Mouse (Mus musculus): ENCODE results near the gene Nek4. TPM values are rescaled to one million over a fixed set of nuclear protein-coding genes. Genes with fewer than 3 reads are reported as not detected.

Nek4 gene
- 1 to 10 TPM; 5.6 to 6.4 TPM for total RNA-seq (2021)
- long read RNA-seq, experiment 1, full-length matches to known transcripts: 3 of 6 reads
- long read RNA-seq, experiment 1, partial matches to known transcripts: 1 of 6 reads
- long read RNA-seq, experiment 1, other reads (novel, unspliced or antisense): 2 of 6 reads
- long read RNA-seq, experiment 2, full-length matches to known transcripts: 6 of 9 reads
- long read RNA-seq, experiment 2, partial matches to known transcripts: 1 of 9 reads
- long read RNA-seq, experiment 2, other reads (novel, unspliced or antisense): 2 of 9 reads

DNA sequence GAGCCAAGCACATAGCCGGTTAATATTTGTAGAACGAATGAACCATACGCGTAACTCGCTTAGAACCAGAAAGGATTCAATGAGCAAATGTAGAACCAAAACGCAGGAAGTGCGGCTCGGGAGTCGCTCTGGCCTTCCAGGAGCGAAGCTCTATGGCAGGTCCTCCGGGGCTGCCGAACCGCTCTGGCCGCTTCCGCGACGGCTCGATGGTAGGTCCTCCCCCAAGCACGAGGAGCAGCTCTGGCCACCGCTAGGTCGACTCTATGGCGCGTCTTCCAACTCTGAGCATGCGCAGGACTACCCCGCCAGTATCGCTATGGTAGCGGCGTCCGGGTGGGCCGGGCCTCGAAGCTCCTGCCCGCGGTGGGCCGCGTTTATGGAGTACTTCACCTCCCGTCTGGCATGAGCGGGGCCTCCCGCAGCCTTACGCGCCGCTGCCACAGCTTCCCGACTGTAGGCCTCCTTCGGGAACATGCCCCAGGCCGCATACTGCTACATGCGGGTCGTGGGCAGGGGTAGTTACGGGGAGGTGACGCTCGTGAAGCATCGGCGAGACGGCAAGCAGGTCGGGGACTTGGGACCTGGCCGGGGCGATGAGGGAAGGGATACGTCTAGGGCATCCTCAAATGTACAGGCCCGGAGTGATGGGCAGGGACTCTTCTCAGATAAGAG, at the start of gene Nek4:
TSS of gene Nek4 (plus strand) at position 224 of the 672 bp plus-strand sequence.
- DNase-seq (ENCODE audit: low spot score in 2 of 2): peak; percentile 93 to 95

GRCm38 (mm10) chr14:30902628-30903027, 48.5 kb upstream of the Nek4 start:
- no peak for DNase-seq (ENCODE audit: low spot score in 2 of 2)

GRCm38 (mm10) chr14:30903036-30903435, 48.1 kb upstream of the Nek4 start:
- DNase-seq (ENCODE audit: low spot score in 2 of 2): no peak

- DNase-seq (ENCODE audit: low spot score in 2 of 2): no peak
Measured at GRCm38 (mm10) chr14:30904307-30904706, 46.9 kb upstream of the Nek4 start.

GRCm38 (mm10) chr14:30906001-30906400, 45.2 kb upstream of the Nek4 start:
- DNase-seq (ENCODE audit: low spot score in 2 of 2): no peak

- no peak for DNase-seq (ENCODE audit: low spot score in 2 of 2)
Measured at GRCm38 (mm10) chr14:30907814-30908265, 43.3 kb upstream of the Nek4 start.

DNA sequence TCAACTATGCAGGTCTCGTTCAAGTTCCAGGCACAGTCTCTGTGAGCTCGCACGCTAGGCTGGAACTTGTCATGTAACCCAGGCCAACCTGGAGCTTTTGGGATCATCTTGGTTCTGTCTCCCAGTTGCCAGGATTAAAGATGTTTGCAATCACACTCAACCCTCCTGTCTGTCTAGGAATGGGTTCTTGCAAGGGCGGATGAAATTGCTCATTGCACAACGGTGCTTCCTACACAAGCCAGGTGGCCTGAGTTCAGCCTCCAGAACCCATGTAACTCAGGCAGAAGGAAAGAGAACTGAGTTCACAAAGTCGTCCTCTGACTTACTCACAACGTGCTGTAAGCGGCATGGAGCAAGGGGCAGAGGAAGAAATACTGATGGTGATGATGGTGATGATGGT, 40.0 kb upstream of the Nek4 start:
- no peak for DNase-seq (ENCODE audit: low spot score in 2 of 2)

DNA sequence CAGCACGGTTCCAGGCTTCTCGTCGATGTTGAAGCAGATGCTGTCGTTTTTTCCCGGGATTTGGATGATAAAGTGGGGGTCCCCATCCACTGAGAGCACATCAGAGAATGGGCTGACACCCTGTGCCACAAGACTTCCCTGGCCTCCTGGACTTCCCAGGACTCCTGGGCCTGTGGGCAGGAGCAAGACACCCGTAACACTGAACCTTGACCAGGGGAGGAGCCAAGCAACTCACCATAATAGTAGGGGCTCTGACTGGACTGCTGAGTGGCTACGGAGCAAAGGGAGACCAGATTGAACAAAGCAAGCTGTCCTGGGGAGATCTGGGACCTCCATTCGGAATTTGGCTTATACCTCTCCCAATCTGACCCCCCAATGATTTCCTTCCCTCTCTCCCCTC, 38.5 kb upstream of the Nek4 start:
- DNase-seq (ENCODE audit: low spot score in 2 of 2): no peak

- DNase-seq (ENCODE audit: low spot score in 2 of 2): no peak
Measured at GRCm38 (mm10) chr14:30913404-30913803, 37.8 kb upstream of the Nek4 start.

DNA sequence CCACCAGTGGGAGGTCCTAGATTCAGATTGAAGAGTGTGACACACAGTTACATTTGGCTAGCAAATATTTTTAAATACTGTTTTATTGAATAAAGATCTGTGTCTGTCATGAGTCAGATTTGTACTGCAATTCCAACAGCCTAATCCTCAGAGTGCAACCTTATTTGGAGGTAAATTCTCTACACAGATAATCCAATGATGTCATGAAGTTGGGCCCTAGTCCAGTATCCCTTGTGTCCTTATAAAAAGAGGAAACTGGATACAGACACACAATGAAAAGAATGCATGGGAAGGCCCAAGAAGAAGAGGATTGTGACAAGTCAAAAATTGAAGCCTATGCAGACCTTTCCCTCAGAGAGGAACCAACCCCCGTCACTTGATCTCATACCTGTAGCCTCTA, 34.7 kb upstream of the Nek4 start:
- no peak for DNase-seq (ENCODE audit: low spot score in 2 of 2)

GRCm38 (mm10) chr14:30922053-30922670, 29.0 kb upstream of the Nek4 start:
- no peak for DNase-seq (ENCODE audit: low spot score in 2 of 2)

- DNase-seq (ENCODE audit: low spot score in 2 of 2): no peak
Measured at GRCm38 (mm10) chr14:30923375-30924105, 27.6 kb upstream of the Nek4 start, which contains the start of gene Itih3. Gene Itih3, minus strand, starts transcription at chr14:30923760.

- DNase-seq (ENCODE audit: low spot score in 2 of 2): no peak
Measured at GRCm38 (mm10) chr14:30925492-30925891, 25.7 kb upstream of the Nek4 start.

DNA sequence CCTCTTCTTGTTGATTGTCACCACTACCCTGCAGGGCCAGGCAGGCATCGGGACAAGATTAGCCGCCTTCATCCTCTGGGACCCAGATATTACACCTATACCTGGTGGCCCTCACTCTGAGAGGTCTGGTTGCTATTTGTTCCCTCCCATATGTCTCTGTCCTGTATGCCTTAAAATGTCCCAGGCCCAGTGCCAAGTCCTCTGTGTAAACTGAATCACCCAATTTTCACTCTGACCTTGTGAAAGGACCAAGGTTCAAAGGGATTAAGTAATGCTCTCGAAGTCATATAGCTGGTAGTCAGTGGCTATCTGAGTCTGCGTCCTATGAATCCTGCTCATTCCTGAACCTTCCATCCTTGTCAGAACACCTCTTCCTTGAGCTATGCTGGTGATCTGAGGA, 20.8 kb upstream of the Nek4 start:
- DNase-seq (ENCODE audit: low spot score in 2 of 2): no peak

GRCm38 (mm10) chr14:30933351-30933750, 17.8 kb upstream of the Nek4 start:
- no peak for DNase-seq (ENCODE audit: low spot score in 2 of 2)

- DNase-seq (ENCODE audit: low spot score in 2 of 2): no peak
Measured at GRCm38 (mm10) chr14:30942254-30942653, 8.9 kb upstream of the Nek4 start.

DNA sequence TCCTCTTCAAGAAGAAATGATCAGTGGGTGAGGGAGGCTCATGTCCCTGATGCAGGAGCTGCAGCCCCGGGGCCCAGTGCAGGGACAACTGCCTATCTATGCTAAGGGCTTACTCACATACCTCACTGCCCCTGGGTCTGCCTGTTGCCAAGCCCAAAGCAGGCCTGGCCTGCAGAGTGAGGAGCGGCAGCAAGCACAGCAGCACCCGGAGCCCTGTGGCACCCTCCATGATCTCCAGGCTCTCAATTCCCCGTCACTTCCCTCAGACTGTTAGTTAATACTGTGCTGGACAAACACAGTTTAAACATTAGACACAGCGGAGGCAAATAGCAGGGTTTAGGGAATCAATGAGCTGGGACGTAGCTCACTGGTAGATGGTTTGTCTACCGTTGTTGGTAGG, 8.1 kb upstream of the Nek4 start, which contains the start of gene Itih1:
TSS of gene Itih1 (minus strand) at position 252 of the 400 bp plus-strand sequence.
- DNase-seq (ENCODE audit: low spot score in 2 of 2): no peak

GRCm38 (mm10) chr14:30943860-30944674, 7.1 kb upstream of the Nek4 start:
- DNase-seq (ENCODE audit: low spot score in 2 of 2): peak; percentile 54 to 61

GRCm38 (mm10) chr14:30944745-30945144, 6.4 kb upstream of the Nek4 start:
- DNase-seq (ENCODE audit: low spot score in 2 of 2): no peak

GRCm38 (mm10) chr14:30949986-30950385, 1.2 kb upstream of the Nek4 start:
- DNase-seq (ENCODE audit: low spot score in 2 of 2): no peak

DNA sequence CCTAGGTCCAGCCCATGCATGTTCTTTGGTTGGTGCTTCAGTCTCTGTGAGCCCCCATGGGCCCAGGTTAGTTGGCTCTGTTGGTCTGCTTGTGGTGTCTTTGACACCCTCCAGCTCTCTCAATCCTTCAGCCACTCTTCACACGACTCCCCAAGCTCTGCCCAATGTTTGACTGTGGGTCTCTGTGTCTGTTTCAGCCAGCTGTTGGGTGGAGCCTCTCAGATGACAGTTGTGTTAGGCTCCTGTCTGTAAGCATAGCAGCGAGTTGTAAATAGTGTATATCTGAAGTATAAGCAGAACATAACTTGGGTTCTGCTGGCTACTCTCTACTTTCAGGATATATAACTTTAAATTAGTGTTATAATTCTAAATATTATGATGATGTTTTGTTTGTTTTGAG, 7.3 kb downstream of the Nek4 start:
- DNase-seq (ENCODE audit: low spot score in 2 of 2): no peak
